Mouse (Mus musculus) megakaryocyte progenitor cell, adult 5-6 weeks (primary cell): ENCODE measurements at regions not wholly inside any gene's neighbourhood (a gene's known extent, or its start where the extent isn't known, plus 50 kb on each side); places are given as distances from the start of the nearest gene placed in this dataset.
A peak's percentile ranks its signal among the peaks of the same experiment; 100 is the strongest.

Source experiments
- ATAC-seq: replicated peaks from 2 replicates; pipeline ENCODE4 v1.8.0; 2016; ENCODE audit warnings: mild to moderate bottlenecking, moderate TSS enrichment, inconsistent platforms; ENCODE audit not compliant: poor library complexity

DNA sequence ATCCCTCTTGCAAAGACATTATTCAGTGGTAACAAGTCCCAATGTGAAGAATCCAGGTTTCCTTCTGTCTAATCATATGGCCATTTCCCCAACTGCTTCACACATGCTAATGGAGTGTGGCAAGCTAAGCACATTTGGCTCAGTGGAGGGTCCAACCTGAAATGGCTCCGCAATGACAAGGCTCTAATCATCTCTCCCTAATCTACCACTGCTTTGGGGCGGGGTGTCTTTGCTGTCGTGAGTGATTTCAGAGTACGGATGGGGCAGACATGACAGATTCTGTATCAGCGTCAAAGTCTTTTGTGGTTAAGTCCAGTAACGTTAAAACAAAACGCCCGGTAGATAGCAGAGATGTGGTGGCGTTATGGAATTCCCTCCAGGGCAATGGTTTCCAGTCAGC lies 52.2 kb upstream of the Lmo4 start:
- peak; percentile 50 for ATAC-seq

DNA sequence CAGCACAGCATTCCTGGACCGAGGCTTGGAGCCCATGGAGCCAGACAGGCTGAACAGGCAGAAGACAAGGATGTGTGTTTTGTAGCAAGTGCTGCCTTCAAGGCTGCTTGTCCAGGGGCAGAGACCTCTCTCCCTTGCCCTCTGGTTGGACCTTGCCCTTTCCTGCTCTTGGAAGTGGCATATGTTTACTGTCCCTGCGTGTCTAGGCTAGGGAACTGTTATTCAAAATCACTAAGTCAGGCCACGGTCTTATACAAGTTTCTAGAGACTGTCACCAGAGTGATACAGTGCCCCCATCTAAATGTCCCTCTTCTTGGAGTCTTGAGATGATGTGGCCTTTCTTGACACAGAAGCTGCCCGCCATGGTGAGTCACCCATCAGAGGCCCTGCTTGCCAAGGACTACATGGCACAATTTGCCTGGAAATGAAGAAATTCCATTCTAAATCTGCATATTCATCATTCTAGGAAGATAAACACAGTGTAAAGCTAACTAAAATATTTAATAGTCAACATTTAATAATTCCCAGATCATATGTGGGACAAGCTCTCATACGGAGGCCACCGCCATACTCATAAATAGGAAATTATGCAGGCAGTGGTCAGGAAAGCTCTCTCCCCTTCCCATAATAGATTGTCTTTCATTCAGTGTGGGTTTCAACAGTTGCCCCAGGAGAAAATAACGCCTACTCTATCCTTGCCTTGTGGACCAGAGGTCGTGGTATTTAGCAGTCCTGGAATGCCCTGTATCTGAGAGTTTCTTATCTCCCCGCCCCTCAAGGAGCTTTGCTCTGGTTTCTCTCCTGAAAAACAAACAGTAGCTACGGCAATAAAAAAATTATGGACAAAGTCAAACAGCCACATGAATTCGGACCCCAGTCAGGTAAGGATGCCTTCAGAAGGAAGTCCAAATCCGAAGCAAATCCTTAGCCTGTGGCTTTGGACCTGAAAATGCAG lies 50.9 kb upstream of the Lmo4 start:
- ATAC-seq = no peak
